Mouse (Mus musculus) CD4-positive, CD25-positive, alpha-beta regulatory T cell, adult 9 weeks (primary cell): Measurements from ENCODE around the gene Neurod2. TPM values are rescaled to one million over a fixed set of nuclear protein-coding genes. Genes with fewer than 3 reads are reported as not detected.

Source experiments
- polyA plus RNA-seq: library from polyadenylated mRNA; unstranded; fragments of 100-300 nt; shearing (Covaris generic); gene quantifications from one replicate; pipeline ENCODE4 v1.2.1, GENCODE M21; 2017

Gene Neurod2
- not detected for polyA plus RNA-seq

GRCm38 (mm10) chr11:98329081-98329959 lies at the start of gene Neurod2:
Gene Neurod2, minus strand, starts transcription at chr11:98329648.

GRCm38 (mm10) chr11:98358161-98359083 lies 29.0 kb upstream of the Neurod2 start, which contains the start of gene Stard3:
Gene Stard3, plus strand, starts transcription at chr11:98358368.

GRCm38 (mm10) chr11:98348083-98348961 lies 18.9 kb upstream of the Neurod2 start, which contains the start of gene Ppp1r1b:
Gene Ppp1r1b, plus strand, starts transcription at chr11:98348404.

Other genes with a start within 250 kb of the Neurod2 start
- 8.4 TPM for gene Fbxl20, start 179.2 kb downstream of the Neurod2 start, polyA plus RNA-seq
- gene Med1, start 136.4 kb downstream of the Neurod2 start, polyA plus RNA-seq = 52.7 TPM
- gene Cdk12, start 126.6 kb downstream of the Neurod2 start, polyA plus RNA-seq = 19.0 TPM
- not detected for gene Ppp1r1b, start 18.8 kb upstream of the Neurod2 start, polyA plus RNA-seq
- gene Stard3, start 28.7 kb upstream of the Neurod2 start, polyA plus RNA-seq = 78.8 TPM
- not detected for gene Tcap, start 54.2 kb upstream of the Neurod2 start, polyA plus RNA-seq
- gene Pnmt, start 56.8 kb upstream of the Neurod2 start, polyA plus RNA-seq = not detected
- 15.1 TPM for gene Pgap3, start 70.8 kb upstream of the Neurod2 start, polyA plus RNA-seq
- gene Erbb2, start 82.8 kb upstream of the Neurod2 start, polyA plus RNA-seq = 0.32 TPM
- 204 TPM for gene Mien1, start 109.3 kb upstream of the Neurod2 start, polyA plus RNA-seq
- gene Grb7, start 116.7 kb upstream of the Neurod2 start, polyA plus RNA-seq = 6.2 TPM
- gene Ikzf3, start 216.4 kb upstream of the Neurod2 start, polyA plus RNA-seq = 58.0 TPM
- 5.6 TPM for gene Zpbp2, start 221.4 kb upstream of the Neurod2 start, polyA plus RNA-seq